Mouse (Mus musculus) activated CD4-positive, CD25-positive, alpha-beta regulatory T cell, adult 4 months (primary cell): Measurements from ENCODE around the gene Il7r. TPM values are rescaled to one million over a fixed set of nuclear protein-coding genes. Genes with fewer than 3 reads are reported as not detected.

ENCODE experiments used
- ATAC-seq: one replicate; pipeline ENCODE4 v1.8.0; 2017
- polyA plus RNA-seq, 2 experiments: library from polyadenylated mRNA; unstranded; fragments of 100-300 nt; shearing (Covaris generic); gene quantifications; one replicate each; pipeline ENCODE4 v1.2.1; 2017

Gene Il7r
- polyA plus RNA-seq, 2 experiments from 2014 or later, result 118 to 316 TPM

- peak; percentile 6 for ATAC-seq
Observed at GRCm38 (mm10) chr15:9471053-9471685, 58.8 kb downstream of the Il7r start.

GRCm38 (mm10) chr15:9464039-9464438, 65.9 kb downstream of the Il7r start:
- ATAC-seq, result no peak

- ATAC-seq, result peak; percentile 66
Observed at GRCm38 (mm10) chr15:9463521-9464027, 66.4 kb downstream of the Il7r start.

Other genes with a start within 250 kb of the Il7r start
- gene Ugt3a2, start 194.6 kb downstream of the Il7r start, polyA plus RNA-seq, result not detected
- gene Capsl, start 94.1 kb downstream of the Il7r start, polyA plus RNA-seq, result 1 to 10 TPM; 2.4 to 7.9 TPM
- 1 to 10 TPM; 2.8 to 3.5 TPM for gene Spef2, start 218.7 kb upstream of the Il7r start, polyA plus RNA-seq